Mouse (Mus musculus) ES-E14 (cell line): ENCODE measurements around the gene Saa1.

Experiments
- CHD2 ChIP-seq: IDR thresholded peaks from 2 replicates; pipeline ENCODE4 v1.6.1; 2014; ENCODE audit warnings: mild to moderate bottlenecking, low read depth, low read length, inconsistent platforms
- MAFK ChIP-seq: IDR thresholded peaks from 2 replicates; pipeline ENCODE4 v1.6.1; 2014; ENCODE audit warnings: mild to moderate bottlenecking, low read depth, low read length, inconsistent platforms; ENCODE audit not compliant: insufficient read depth
- ZC3H11A ChIP-seq: IDR thresholded peaks from 2 replicates; pipeline ENCODE4 v1.6.1; 2012; ENCODE audit warnings: low read depth, mild to moderate bottlenecking, inconsistent platforms, low read length, borderline replicate concordance
- ZNF384 ChIP-seq: IDR thresholded peaks from 2 replicates; pipeline ENCODE4 v1.6.1; 2012; ENCODE audit warnings: low read depth, low read length, inconsistent platforms

DNA sequence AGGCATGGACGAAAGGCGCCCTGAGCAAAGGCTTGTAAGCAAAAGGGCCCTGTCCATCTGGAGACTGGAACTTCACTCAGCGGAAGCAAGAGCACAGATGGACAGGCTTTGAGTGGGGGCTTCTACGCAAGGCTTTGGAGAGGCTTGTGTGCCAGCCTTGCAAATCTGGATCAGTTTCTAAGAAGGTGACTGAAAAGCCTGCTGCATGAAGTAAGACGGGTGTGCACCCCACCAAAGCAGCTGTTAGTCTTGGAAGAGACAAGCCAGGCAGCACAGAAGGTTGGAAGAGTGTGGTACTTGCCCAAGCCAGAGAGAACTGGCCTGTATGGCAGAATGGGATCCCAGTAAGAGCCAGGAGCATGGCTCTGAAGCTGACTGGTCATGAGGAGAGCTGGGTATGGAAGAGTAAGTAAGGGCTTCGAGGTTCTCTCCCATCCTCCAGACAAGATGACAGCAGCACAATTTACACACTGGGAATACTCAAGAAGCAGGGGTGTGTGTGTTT is 42.2 kb downstream of the Saa1 start:
- TF ChIP-seq ZC3H11A (no peak), ZNF384 (no peak), MAFK (no peak), CHD2 (no peak)
